Mouse (Mus musculus) hindbrain, embryonic 15.5 days (tissue): Measurements from ENCODE around the gene Ralbp1. TPM values are rescaled to one million over a fixed set of nuclear protein-coding genes. Genes with fewer than 3 reads are reported as not detected.

ENCODE experiments used
- ATAC-seq: fragments of 200-750 bp; cut with Nextera tagmentation; 2 replicates; pipeline ENCODE4 v1.8.0; 2017; ENCODE audit warnings: low read depth, moderate number of reproducible peaks, moderate TSS enrichment; ENCODE audit not compliant: low FRiP score
- H3K27ac ChIP-seq: fragments of 300-500 bp; sonication (generic); replicated peaks from 2 replicates; pipeline ENCODE4 v1.5.1; 2015; ENCODE audit warnings: mild to moderate bottlenecking, inconsistent platforms
- H3K27me3 ChIP-seq: fragments of 300-500 bp; sonication (generic); 2 replicates; pipeline ENCODE4 v1.6.1; 2015; ENCODE audit warnings: control low read depth, inconsistent platforms
- H3K36me3 ChIP-seq: fragments of 300-500 bp; sonication (generic); 2 replicates; pipeline ENCODE4 v1.6.1; 2015; ENCODE audit warnings: control low read depth, inconsistent platforms
- H3K4me1 ChIP-seq: fragments of 300-500 bp; sonication (generic); replicated peaks from 2 replicates; pipeline ENCODE4 v1.6.1; 2015; ENCODE audit warnings: control low read depth, inconsistent platforms
- H3K4me2 ChIP-seq: fragments of 300-500 bp; sonication (generic); 2 replicates; pipeline ENCODE4 v1.6.1; 2015; ENCODE audit warnings: moderate library complexity, mild to moderate bottlenecking, inconsistent platforms
- H3K4me3 ChIP-seq: fragments of 300-500 bp; sonication (generic); 2 replicates; pipeline ENCODE4 v1.5.1; 2015; ENCODE audit warnings: mild to moderate bottlenecking, inconsistent platforms
- H3K9ac ChIP-seq: fragments of 300-500 bp; sonication (generic); 2 replicates; pipeline ENCODE4 v1.6.1; 2015; ENCODE audit warnings: inconsistent platforms
- H3K9me3 ChIP-seq: fragments of 300-500 bp; sonication (generic); 2 replicates; pipeline ENCODE4 v1.6.1; 2016; ENCODE audit warnings: control low read depth, inconsistent platforms
- whole genome bisulfite sequencing: fragments of 180-500 bp; shearing (Covaris S2); methylation state at CpG from one replicate; pipeline ENCODE4 v1.1.7; 2015; 5-methylcytosine and 5-hydroxymethylcytosine counted together
- polyA plus RNA-seq: library from polyadenylated mRNA; unstranded; fragments of >200 nt; fragmentation: Nextera tagmentation; extraction: Ambion mirVana; gene quantifications from 2 replicates; pipeline ENCODE4 v1.2.1, GENCODE M21; 2015

The Ralbp1 gene
- polyA plus RNA-seq, 1 experiment from 2014 or later, result 58.0 TPM

DNA sequence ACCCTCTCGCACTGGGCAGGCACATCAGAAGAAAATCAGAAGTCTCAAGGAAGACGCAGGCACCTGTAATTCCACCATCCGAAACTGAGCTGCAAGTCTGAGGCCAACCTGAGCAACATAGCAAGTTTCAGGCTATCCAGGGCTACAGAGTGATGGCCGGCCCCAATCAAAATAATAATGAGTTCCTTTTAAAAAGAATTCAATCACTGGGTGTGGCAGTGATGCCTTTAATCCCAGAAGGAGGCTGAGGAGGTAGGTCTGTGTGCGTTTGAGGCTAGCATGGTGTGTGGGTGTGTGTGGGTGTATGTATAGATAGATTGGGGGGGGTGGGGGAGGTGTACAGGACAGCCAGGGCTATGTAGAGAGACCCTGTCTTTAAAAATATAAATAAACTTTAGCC, 17.6 kb downstream of the Ralbp1 start:
- ATAC-seq, result no peak
- H3K9ac ChIP-seq, result no peak overlapping the region
- no peaks in the 10 kb centered on the region for H3K27me3 ChIP-seq
- H3K9me3 ChIP-seq, result no peaks in the 10 kb centered on the region
- no peak overlapping the region for H3K27ac ChIP-seq
- WGBS, result 93% methylated on average over 5 of the region's 5 CpGs
- peaks cover 16% of the 10 kb centered on the region for H3K4me1 ChIP-seq
- H3K4me3 ChIP-seq, result no peak overlapping the region
- peaks cover 19% of the 10 kb centered on the region for H3K36me3 ChIP-seq
- no peak overlapping the region for H3K4me2 ChIP-seq

DNA sequence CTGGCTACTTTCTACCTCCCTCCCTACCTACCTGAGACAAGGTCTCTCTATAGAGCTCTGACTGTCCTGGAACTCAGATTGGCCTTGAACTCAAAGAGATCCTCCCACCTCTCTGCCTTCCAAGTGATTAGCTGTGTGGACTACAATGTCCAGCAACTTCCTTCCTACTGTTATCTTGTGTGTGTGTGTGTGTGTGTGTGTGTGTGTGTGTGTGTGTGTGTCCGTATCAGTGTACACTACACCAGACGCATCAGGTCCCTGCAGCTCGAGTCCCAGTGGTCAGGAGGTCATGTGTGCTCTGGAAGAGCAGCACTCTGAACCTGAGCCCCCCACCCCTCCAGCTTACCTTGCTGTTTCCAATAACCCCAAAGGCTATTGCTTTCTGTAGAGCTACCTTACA, 19.4 kb downstream of the Ralbp1 start:
- H3K36me3 ChIP-seq, result peaks cover 20% of the 10 kb centered on the region
- no peaks in the 10 kb centered on the region for H3K4me1 ChIP-seq
- 93% methylated on average over 3 of the region's 3 CpGs for WGBS
- ATAC-seq, result no peak
- no peaks in the 10 kb centered on the region for H3K9me3 ChIP-seq
- no peak overlapping the region for H3K4me3 ChIP-seq
- no peak overlapping the region for H3K9ac ChIP-seq
- H3K4me2 ChIP-seq, result no peak overlapping the region
- H3K27me3 ChIP-seq, result no peaks in the 10 kb centered on the region
- no peak overlapping the region for H3K27ac ChIP-seq

DNA sequence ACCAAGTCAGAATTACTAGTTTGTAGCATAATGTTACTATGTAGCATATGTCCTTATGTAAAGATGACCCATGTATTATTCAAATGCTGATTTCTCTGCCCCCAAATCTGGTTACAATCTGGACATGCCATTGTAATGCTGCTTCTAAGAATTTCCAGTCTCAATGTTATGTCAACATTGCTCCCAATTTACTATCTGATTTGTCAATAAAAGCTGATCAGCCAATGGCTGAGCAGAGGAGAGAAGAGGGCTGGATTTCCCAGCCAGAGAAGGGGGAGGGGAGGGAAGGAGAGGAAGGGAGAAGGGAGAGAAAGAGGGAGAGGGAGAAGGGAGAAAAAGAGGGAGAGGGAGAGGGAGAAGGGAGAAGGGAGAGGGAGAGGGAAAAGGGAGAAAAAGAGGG, 20.3 kb downstream of the Ralbp1 start:
- Histone ChIP-seq H3K36me3 (peaks cover 24% of the 10 kb centered on the region), H3K4me3 (no peak overlapping the region), H3K27me3 (no peaks in the 10 kb centered on the region), H3K27ac (no peak overlapping the region), H3K9ac (no peak overlapping the region), H3K9me3 (no peaks in the 10 kb centered on the region), H3K4me2 (no peak overlapping the region), H3K4me1 (no peaks in the 10 kb centered on the region)
- no peak for ATAC-seq

DNA sequence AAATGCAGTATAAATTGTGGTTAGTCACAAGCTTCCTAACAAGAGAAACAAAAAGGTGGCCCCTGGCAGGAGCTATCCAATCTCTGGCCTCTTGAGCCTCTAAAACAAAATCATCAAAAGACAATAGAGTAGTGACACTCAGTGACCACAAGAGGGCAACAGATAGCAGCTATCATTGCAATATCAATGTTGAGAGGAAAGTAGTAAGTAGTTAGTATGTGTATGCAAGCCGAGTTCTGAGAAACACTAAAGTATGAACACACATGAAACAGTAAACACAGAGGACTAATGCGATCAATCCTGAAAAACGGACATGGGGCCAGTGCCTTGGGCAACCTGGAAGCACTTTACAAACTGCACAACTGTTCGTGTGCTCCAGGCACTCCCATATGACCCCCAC, 20.9 kb downstream of the Ralbp1 start:
- Histone ChIP-seq H3K27me3 (no peaks in the 10 kb centered on the region), H3K27ac (no peak overlapping the region), H3K9me3 (no peaks in the 10 kb centered on the region), H3K9ac (no peak overlapping the region), H3K36me3 (peaks cover 24% of the 10 kb centered on the region), H3K4me2 (no peak overlapping the region), H3K4me3 (no peak overlapping the region), H3K4me1 (no peaks in the 10 kb centered on the region)
- ATAC-seq, result no peak
- WGBS, result 40% methylated on average over 4 of the region's 4 CpGs

DNA sequence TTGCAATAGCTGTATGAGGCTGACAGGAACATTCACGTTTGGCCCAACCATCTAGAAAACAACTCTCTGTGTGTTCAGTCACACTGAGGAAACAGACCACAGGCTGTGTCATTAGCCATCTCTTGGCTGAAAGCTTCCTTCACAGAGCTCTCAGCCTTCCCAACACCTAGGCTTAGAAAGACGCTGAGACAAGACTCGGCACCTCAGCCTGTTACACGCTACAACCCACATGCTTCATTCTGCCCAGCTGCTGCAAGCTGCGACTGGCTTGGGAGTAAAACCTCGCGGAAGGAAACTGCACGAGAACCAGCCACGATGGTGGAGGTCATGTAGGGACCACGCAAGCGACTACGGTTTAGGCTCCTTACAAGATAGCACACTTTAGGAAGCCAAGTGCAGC, 21.8 kb downstream of the Ralbp1 start:
- 95% methylated on average over 12 of the region's 12 CpGs for WGBS
- Histone ChIP-seq H3K4me1 (no peaks in the 10 kb centered on the region), H3K4me3 (no peak overlapping the region), H3K27ac (no peak overlapping the region), H3K9ac (no peak overlapping the region), H3K36me3 (peaks cover 24% of the 10 kb centered on the region), H3K27me3 (no peaks in the 10 kb centered on the region), H3K4me2 (no peak overlapping the region), H3K9me3 (no peaks in the 10 kb centered on the region)
- no peak for ATAC-seq

DNA sequence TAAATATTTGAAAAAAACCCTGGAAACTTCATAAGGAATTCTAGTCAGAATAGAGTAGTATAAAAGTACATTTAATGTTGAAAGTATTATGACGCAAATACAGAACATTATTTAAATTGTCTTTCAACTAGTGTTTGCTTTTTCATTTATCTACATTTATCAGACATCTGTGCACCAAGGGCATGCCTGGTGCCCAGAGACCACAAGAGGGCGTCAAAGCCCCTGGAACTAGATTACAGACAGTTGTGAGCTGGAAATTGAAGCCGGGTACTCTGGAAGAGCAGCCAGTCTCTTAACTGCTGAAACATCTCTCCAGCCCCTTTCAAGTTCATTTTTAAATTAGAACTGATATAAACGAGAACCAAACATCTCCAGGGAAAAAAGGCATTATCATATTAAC, 23.0 kb downstream of the Ralbp1 start:
- no peak; the same call in 1 of the 2 replicates for ATAC-seq
- Histone ChIP-seq H3K27ac (no peak overlapping the region), H3K27me3 (no peaks in the 10 kb centered on the region), H3K4me3 (no peak overlapping the region), H3K36me3 (peaks cover 33% of the 10 kb centered on the region), H3K9ac (no peak overlapping the region), H3K4me2 (no peak overlapping the region), H3K4me1 (no peaks in the 10 kb centered on the region), H3K9me3 (no peaks in the 10 kb centered on the region)
- 49% methylated on average over 4 of the region's 4 CpGs for WGBS

DNA sequence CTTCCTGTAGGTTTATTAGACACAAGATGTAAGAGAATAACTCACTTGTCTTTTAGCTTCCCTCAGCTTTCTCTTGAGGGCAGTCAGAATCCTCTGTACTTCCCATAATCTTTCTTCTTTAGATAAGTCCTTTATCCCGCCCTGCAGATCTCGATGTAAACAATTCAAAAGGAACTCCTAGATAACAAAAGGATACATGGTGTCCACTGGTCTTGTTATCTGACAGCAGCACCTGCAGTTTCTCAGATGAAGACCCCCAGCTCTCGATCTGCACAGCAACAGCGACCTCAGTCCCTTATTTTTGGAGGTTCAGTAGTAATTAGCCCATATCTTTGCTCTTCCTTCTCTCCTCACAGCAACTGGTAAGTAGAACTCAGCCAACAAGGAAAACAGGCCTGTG, 28.0 kb downstream of the Ralbp1 start:
- Histone ChIP-seq H3K9me3 (no peaks in the 10 kb centered on the region), H3K4me1 (no peaks in the 10 kb centered on the region), H3K4me2 (no peak overlapping the region), H3K27ac (no peak overlapping the region), H3K36me3 (peaks cover 26% of the 10 kb centered on the region), H3K27me3 (no peaks in the 10 kb centered on the region), H3K4me3 (no peak overlapping the region), H3K9ac (no peak overlapping the region)
- ATAC-seq, result no peak
- 92% methylated on average over 4 of the region's 4 CpGs for WGBS

DNA sequence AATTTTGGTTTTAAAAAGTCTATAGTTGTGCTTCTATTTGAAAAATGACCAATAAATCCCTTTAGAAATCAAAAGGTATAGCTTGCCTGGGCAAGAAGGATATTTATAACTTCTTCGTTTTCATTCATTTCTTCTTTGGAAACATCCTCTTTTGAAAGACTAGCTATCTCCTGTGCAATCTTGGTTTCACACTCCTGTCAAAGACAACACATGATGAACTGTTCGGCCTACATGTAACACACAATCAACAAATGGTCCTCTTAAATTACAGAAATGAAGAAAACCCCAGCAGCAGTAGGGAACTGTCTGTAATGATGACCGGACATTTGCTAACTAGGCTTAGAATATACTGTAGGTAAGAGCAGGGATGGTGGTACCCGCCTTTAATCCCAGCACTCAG, 31.6 kb downstream of the Ralbp1 start:
- WGBS, result 93% methylated on average over 4 of the region's 4 CpGs
- Histone ChIP-seq H3K9me3 (no peaks in the 10 kb centered on the region), H3K4me3 (no peak overlapping the region)

DNA sequence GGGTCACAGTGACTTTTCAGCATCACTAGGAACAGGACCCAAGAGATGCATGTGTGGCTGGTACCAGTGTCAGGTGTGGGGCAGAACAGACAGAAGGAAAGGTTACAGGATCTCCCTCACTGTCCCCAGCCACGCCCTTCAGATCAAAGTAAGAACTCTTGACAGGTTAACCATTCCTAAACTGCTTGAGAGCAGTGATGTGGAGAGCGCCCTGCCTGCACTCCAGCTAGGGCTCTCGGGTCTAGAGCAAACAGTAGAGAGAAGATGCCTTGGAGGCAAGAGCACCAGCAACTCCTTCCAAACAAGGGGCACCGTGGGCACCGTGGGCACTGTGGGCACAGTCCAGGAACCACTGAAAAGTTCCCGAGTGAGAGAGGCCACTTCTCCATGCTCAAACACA, 32.3 kb downstream of the Ralbp1 start:
- H3K36me3 ChIP-seq, result peaks cover 55% of the 10 kb centered on the region
- H3K9ac ChIP-seq, result no peak overlapping the region
- no peak overlapping the region for H3K27ac ChIP-seq
- WGBS, result 92% methylated on average over 6 of the region's 6 CpGs
- no peak overlapping the region for H3K4me3 ChIP-seq
- H3K9me3 ChIP-seq, result no peaks in the 10 kb centered on the region
- H3K27me3 ChIP-seq, result no peaks in the 10 kb centered on the region
- H3K4me1 ChIP-seq, result no peaks in the 10 kb centered on the region
- ATAC-seq, result no peak
- H3K4me2 ChIP-seq, result no peak overlapping the region

More for the DNA sequence above, 31.6 kb downstream of the Ralbp1 start:
- Histone ChIP-seq H3K36me3 (peaks cover 54% of the 10 kb centered on the region), H3K27ac (no peak overlapping the region), H3K4me1 (no peaks in the 10 kb centered on the region), H3K9ac (no peak overlapping the region), H3K27me3 (no peaks in the 10 kb centered on the region), H3K4me2 (no peak overlapping the region)
- ATAC-seq, result no peak

DNA sequence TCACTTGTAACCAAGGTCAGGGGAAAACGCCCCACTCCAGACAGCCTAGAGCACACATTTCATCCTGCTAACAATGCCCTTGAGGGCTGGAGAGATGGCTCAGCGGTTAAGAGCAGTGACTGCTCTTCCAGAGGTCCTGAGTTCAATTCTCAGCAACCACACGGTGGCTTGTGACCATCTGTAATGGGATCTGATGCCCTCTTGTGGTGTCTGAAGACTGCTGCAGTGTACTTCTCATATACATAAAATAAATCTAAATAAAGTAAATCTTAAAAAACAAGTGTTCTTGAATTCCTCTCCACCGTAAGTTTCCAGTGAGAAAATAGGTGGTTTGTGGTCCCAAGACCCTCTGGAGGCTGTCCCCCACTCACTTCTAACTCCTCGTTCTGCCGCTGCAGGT, 33.8 kb downstream of the Ralbp1 start:
- Histone ChIP-seq H3K4me3 (no peak overlapping the region), H3K27me3 (no peaks in the 10 kb centered on the region), H3K9ac (no peak overlapping the region), H3K9me3 (no peaks in the 10 kb centered on the region), H3K4me1 (peaks cover 7% of the 10 kb centered on the region; the same call in 1 of the 2 replicates), H3K27ac (no peak overlapping the region), H3K36me3 (peaks cover 42% of the 10 kb centered on the region), H3K4me2 (no peak overlapping the region)
- no peak for ATAC-seq
- WGBS, result 93% methylated on average over 6 of the region's 6 CpGs

DNA sequence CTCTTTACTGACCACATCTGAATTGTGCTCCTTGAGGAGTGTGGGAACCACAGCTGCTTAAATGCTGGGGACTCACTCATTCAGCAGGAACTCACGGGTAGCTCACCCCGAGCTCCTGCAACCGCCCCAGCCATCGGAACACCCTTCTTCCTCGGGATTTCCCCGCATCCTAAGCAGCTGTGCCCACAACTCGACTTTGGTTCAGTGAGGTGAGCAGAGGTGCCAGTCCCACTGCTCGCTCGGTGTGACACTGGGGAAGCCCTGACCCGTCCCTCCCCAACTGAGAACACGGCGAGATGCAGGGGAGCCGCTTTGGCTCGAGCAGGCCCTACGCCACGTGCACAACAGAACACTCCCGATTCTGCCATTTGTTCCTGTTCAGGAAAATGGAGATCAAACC, 35.1 kb downstream of the Ralbp1 start:
- Histone ChIP-seq H3K4me1 (peaks cover 7% of the 10 kb centered on the region; the same call in 1 of the 2 replicates), H3K27me3 (no peaks in the 10 kb centered on the region), H3K4me3 (no peak overlapping the region), H3K9ac (no peak overlapping the region), H3K4me2 (no peak overlapping the region), H3K36me3 (peaks cover 39% of the 10 kb centered on the region), H3K27ac (no peak overlapping the region), H3K9me3 (no peaks in the 10 kb centered on the region)
- 94% methylated on average over 17 of the region's 17 CpGs for WGBS
- ATAC-seq, result no peak

DNA sequence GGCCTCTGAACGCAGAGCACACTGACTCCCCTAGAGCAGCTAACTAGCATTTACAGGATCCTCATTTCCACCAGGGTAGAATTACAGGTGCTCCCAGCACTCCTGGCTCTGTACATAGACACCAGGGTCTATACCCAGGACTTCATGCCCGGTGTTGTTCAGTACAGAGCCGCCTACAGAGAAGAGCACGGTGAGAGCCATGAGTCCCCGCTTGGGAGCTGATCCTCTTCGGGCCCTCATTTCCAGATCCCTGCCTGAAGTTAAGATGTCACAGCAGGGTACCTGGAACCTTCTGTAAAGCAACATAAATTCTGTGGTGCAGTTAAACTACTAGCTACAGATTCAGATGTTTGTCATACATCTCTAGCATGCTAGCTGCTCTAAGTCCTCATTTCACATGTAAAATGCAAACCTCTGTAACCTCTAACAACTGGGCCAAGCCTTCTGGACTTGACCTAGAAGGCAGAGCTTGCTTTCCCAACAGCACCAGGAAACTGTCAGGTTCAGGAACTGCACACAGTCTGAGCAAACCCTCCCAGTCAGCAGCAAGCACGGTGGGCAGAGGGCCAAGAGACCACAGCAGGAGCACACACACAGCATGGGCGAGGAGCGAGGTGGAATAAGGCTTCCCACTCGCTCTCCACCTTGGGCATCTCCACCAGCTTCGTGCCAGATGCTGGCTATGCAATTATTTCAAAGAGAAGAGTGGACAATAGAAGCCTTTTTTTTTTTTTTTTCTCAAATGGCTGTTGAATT, 37.7 kb downstream of the Ralbp1 start:
- no peaks in the 10 kb centered on the region for H3K9me3 ChIP-seq
- ATAC-seq, result no peak
- H3K27me3 ChIP-seq, result no peaks in the 10 kb centered on the region
- no peak overlapping the region for H3K9ac ChIP-seq
- peaks cover 35% of the 10 kb centered on the region for H3K36me3 ChIP-seq
- no peak overlapping the region for H3K4me3 ChIP-seq
- 54% methylated on average over 11 of the region's 11 CpGs for WGBS
- H3K4me2 ChIP-seq, result no peak overlapping the region
- H3K27ac ChIP-seq, result no peak overlapping the region; the same call in 1 of the 2 replicates
- peaks cover 7% of the 10 kb centered on the region; the same call in 1 of the 2 replicates for H3K4me1 ChIP-seq

DNA sequence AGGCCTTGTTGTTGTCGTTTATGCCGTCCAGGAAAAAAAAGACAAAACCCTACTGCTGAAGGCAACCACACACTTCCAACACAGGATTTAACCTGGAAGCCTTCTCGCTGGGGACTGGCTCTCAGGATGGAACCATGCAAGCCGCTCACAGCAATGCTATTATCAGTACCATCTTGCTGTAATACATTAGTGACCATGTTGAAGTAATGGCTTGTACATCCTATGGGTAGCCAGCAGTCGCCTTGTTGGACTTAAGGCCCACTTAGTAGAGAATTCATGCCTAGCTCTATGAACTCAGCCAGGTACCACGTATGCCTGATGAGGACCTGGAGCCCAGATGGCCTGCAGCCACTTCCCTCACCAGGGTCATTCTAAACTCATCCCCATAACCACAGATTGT, 40.2 kb downstream of the Ralbp1 start:
- Histone ChIP-seq H3K9ac (no peak overlapping the region), H3K36me3 (peaks cover 33% of the 10 kb centered on the region), H3K9me3 (no peaks in the 10 kb centered on the region), H3K4me3 (no peak overlapping the region), H3K4me1 (peaks cover 7% of the 10 kb centered on the region; the same call in 1 of the 2 replicates), H3K27me3 (no peaks in the 10 kb centered on the region), H3K4me2 (no peak overlapping the region), H3K27ac (no peak overlapping the region)
- ATAC-seq, result no peak
- WGBS, result 96% methylated on average over 6 of the region's 6 CpGs
